Mouse (Mus musculus) embryo, embryonic 11.5 days (tissue): ENCODE data around the gene Fbxw13.
"Not testable (repeated sequence)": the region's sequence is repeated elsewhere in the genome, so short reads cannot be mapped to it uniquely, and the experiment has no call there.

Experiments
- DNase-seq: peaks from one replicate; pipeline ENCODE4 v3.0.0-alpha.2; 2012; ENCODE audit warnings: low read depth, low spot score

Fbxw13 gene

DNA sequence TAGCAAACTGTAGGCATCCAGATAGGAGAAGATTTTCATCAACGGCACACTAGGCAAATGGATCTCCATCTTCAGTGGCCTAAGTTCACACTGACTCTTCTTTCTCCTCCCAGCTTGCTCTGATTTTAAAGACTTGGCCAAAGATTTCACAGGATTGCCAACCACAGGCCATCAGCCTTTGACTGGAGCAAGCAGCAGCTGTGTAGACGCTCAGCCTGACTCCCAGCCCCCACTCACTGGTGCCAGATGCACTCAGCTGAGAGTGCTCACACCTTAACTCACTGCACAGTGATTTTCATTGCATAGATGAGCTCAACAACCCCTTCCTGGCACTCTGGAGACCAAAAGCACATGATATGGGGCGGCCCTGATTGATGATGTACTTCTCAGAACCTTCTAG, at the start of gene Fbxw13:
Gene Fbxw13, minus strand, starts transcription at position 101 of the 400 bp plus-strand sequence.
- not testable (repeated sequence) for DNase-seq

DNA sequence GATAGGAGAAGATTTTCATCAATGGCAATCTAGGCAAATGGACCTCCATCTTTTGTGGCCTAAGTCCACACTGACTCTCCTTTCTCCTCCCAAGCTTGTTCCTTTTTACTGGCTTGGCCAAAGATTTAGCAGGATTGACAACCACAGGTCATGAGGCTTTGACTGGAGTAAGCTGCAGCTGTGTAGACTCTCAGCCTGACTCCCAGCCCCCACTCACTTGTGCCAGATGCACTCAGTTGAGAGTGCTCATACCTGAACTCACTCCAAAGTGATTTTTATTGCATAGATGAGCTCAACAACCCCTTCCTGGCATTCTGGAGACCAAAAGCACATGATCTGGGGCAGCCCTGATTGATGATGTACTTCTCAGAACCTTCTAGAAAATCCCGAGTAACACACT, 38.9 kb upstream of the Fbxw13 start, which contains the start of gene Fbxw20:
Gene Fbxw20, minus strand, starts transcription at position 101 of the 400 bp plus-strand sequence.
- no peak for DNase-seq

DNA sequence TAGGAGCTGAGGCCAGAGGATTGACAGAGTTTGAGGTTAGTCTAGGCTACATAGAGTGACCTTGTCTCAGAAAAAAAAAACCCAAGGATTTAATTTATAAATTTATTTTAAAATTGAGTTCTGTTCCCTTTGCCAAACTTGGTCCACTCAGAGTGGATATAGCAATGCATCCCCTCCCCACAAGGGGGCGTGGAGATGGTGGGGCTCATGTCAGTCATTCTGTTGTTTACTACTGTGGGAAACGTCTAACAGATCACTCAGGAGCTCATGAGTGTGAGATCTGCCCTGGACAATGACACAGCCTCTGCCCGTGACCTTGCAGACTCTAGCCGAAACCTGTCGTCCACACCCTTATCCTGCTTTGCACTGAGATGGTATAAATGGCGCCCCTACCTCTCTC, 22.7 kb upstream of the Fbxw13 start:
- no peak for DNase-seq

DNA sequence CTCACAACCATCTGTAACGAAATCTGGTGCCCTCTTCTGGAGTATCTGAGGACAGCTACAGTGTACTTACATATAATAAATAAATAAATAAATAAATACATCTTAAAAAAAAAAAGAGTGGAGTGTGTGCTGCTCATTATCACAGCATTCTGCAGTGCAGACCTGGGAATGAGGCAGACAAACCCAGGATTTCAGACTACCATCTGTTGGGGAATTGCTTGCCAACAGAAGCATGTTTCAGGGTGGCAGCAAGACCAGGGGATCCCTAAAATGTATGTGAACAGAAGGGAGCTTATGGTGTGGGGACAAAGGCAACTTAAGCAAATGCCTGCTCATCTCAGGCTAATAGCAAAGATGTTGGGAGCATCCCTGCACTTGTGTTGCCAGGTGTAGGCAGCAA, 5.6 kb upstream of the Fbxw13 start:
- DNase-seq: not testable (repeated sequence)

DNA sequence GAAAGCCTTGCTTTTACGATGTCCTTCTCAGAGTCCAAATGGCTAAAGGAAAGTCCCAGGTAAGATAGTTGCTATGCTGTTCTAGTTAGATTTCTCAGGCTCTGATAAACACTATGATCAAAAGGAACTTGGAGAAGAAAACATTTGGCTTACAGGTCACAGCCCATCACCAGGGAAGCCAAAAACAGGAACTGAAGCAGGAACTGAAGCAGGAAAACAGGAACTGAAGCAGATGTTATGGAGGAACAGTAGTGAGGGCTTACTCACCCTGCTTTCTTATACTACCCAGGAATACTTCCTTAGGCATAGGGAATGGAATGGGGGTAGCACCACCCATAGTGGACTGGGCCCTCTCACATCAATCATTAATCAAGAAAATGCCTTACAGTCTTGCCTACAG, 4.6 kb upstream of the Fbxw13 start:
- no peak for DNase-seq

DNA sequence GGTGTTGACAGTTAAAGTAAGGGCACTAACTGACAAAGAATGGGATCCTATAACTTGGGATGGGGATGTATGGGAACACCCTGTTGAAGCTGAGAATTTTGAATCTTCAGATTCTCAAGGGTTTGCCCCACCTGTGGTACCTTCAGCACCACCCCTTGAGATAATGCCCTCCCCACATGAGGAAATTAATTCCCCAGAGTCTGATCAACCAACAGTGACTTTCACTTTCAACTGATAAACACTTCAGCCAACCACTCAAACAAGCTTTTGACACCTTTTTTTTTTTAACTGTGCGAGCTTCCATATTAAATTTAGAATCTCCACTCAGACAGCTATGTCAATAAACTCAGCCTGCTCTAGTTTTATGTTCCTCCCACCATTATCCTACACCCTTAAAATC, 3.6 kb upstream of the Fbxw13 start:
- DNase-seq: no peak

DNA sequence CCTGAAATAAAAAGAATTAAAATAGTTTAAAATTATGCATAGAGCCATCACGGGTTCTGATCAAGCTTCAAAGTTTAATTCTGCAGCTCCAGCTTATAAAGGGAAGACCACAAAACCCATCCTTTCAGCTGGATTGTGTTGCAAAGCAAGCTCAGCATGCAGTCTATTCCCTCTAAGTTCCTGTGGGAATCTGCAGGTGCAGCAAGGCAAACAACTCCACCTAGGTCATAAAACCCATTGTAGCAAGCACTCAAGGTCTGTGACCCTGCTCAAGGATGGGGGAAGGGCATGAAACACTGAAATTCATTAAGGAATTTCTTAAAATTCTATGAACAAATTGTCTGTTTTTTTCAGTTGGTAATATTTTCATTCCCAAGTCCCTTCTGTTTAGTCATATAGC, 18.6 kb downstream of the Fbxw13 start:
- DNase-seq: no peak

DNA sequence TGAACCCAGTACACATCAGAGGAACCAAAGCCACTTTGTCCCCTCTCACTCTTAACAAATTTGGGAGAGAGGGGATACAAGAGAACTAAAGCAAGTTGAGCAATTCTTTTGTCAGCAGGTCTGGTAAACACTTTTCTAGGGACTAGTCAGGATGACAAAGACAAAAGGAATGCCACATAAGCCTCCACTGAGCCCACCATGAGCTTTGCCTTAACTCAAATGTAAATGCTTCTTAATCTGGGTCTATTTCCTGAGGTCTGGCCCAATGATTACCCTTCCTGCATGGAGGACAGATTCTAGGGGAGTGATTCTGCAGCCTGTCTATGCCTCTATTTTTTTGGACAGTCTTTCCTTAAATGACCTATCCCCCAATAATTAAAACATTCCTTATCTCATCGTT, 19.5 kb downstream of the Fbxw13 start:
- DNase-seq: no peak

DNA sequence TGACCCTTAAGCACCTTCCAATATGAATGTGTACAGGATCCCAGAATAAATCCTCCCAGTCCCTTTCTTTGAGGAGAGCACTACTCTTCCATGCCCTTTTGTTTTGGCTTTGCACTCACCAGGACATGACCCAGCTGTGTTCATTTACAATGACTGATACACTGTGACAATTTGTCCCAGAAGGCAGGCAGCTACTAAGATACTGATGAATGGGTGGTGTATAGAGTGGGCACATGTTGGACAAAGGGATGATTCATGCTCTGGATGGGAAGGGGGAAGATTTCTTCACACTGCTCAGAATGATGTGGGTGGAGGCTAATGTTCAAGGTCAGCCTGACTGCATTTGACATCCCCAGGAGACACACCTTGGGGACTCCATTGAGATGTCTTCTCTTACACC, 28.5 kb downstream of the Fbxw13 start:
- DNase-seq: no peak

DNA sequence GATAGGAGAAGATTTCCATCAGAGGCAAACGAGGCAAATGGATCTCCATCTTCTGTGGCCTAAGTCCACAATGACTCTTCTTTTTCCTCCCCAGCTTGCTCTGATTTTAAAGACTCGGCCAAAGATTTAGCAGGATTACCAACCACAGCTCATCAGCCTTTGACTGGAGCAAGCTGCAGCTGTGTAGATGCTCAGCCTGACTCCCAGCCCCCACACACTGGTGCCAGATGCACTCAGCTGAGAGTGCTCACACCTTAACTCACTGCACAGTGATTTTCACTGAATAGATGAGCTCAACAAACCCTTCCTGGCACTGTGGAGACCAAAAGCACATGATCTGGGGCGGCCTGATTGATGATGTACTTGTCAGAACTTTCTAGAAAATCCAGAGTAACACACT, 33.8 kb downstream of the Fbxw13 start, which contains the start of gene Fbxw21:
Gene Fbxw21, minus strand, starts transcription at position 101 of the 400 bp plus-strand sequence.
- no peak for DNase-seq

DNA sequence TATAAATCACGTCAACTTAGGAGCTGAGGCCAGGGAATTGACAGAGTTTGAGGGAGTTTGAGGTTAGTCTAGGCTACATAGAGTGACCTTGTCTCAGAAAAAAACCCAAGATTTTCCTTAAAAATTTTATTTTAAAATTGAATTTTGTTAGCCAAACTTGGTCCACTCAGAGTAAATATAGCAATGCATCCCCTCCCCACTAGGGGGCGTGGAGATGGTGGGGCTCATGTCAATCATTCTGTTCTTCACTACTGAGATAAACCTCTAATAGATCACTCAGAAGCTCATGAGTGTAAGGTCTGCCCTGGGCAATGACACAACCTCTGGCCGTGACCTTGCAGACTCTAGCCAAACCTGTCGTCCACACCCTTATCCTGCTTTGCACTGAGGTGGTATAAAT, 55.4 kb downstream of the Fbxw13 start:
- DNase-seq: not testable (repeated sequence)

DNA sequence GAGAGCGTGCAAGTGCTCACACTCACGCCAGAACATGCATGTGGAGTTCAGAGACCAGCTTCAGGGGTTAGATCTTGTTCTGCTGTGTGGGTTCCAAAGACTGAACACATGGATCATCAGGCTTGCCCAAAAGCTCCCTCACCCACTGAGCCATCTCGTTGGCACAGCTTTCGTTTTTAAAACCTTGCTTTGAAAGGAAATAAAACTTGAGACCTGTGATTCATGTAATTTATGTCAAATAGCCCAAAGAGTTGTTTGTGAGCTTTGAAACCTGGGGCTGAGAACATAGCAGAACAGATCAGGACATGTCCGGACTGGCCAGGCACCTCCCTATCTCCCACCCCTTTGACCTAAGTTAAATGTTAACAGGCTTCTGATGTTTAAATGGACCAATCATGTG, 65.7 kb downstream of the Fbxw13 start:
- DNase-seq: no peak
